Mouse (Mus musculus) liver, adult 2 months (tissue): ENCODE results near the gene Fam222a.

Source experiments
- CTCF ChIP-seq: fragments of 200-500 bp; IDR thresholded peaks from 2 replicates; pipeline ENCODE4 v1.5.1; 2011; ENCODE audit warnings: low read depth, low read length, control low read depth
- POLR2A ChIP-seq: fragments of 200-500 bp; IDR thresholded peaks from 2 replicates; pipeline ENCODE4 v1.6.1; 2011; ENCODE audit warnings: low read length, control low read depth; ENCODE audit not compliant: insufficient read depth; ENCODE audit errors: extremely low read depth

- TF ChIP-seq POLR2A = no peak
- TF ChIP-seq CTCF = no peak
These were observed 20.1 kb downstream of the Fam222a start for GRCm38 (mm10) chr5:114587908-114588307.
